Mouse (Mus musculus): Measurements from ENCODE around the gene Lrmda.

- TF ChIP-seq CTCF (IDR thresholded peaks at IDR 0.05; ENCODE audit: low read depth, low read length): no peak
- no peak for TF ChIP-seq POLR2A (IDR thresholded peaks at IDR 0.05; ENCODE audit: borderline replicate concordance, low read depth, low read length)
Measured at GRCm38 (mm10) chr14:21988577-21989290, 30.8 kb upstream of the Lrmda start.
